Mouse (Mus musculus) intestine, embryonic 16.5 days (tissue): ENCODE results near the gene Usp49. TPM values are rescaled to one million over a fixed set of nuclear protein-coding genes. Genes with fewer than 3 reads are reported as not detected.

Experiments used
- ATAC-seq: fragments of 200-750 bp; cut with Nextera tagmentation; 2 replicates; pipeline ENCODE4 v1.8.0; 2017; ENCODE audit warnings: moderate TSS enrichment, moderate library complexity
- H3K27ac ChIP-seq: fragments of 300-500 bp; sonication (generic); 2 replicates; pipeline ENCODE4 v1.5.1; 2014; ENCODE audit warnings: mild to moderate bottlenecking, low read length
- H3K27me3 ChIP-seq: fragments of 300-500 bp; sonication (generic); replicated peaks from 2 replicates; pipeline ENCODE4 v1.6.1; 2014; ENCODE audit warnings: low read length, control low read depth, mixed read lengths; ENCODE audit not compliant: control insufficient read depth, insufficient read depth
- H3K36me3 ChIP-seq: fragments of 300-500 bp; sonication (generic); 2 replicates; pipeline ENCODE4 v1.6.1; 2014; ENCODE audit warnings: low read length, control low read depth; ENCODE audit not compliant: control insufficient read depth, insufficient read depth
- H3K4me1 ChIP-seq: fragments of 300-500 bp; sonication (generic); 2 replicates; pipeline ENCODE4 v1.6.1; 2014; ENCODE audit warnings: low read length, control low read depth, mixed read lengths; ENCODE audit not compliant: control insufficient read depth, insufficient read depth
- H3K4me2 ChIP-seq: fragments of 300-500 bp; sonication (generic); 2 replicates; pipeline ENCODE4 v1.6.1; 2014; ENCODE audit warnings: low read depth, low read length, control low read depth
- H3K4me3 ChIP-seq: fragments of 300-500 bp; sonication (generic); 2 replicates; pipeline ENCODE4 v1.5.1; 2014; ENCODE audit warnings: mild to moderate bottlenecking, low read length
- H3K9ac ChIP-seq: fragments of 300-500 bp; sonication (generic); 2 replicates; pipeline ENCODE4 v1.6.1; 2014; ENCODE audit warnings: low read depth, low read length
- H3K9me3 ChIP-seq: fragments of 300-500 bp; sonication (generic); 2 replicates; pipeline ENCODE4 v1.6.1; 2016; ENCODE audit warnings: low read length, control low read depth; ENCODE audit not compliant: control insufficient read depth
- WGBS: fragments of 180-500 bp; shearing (Covaris S2); extraction: QIAGEN DNeasy Blood & Tissue Kit; methylation state at CpG from one replicate; pipeline ENCODE4 v1.1.7; 2014; 5-methylcytosine and 5-hydroxymethylcytosine counted together
- polyA plus RNA-seq: library from polyadenylated mRNA; unstranded; fragments of >200 nt; fragmentation: Nextera tagmentation; extraction: Ambion mirVana; gene quantifications from 2 replicates; pipeline ENCODE4 v1.2.1, GENCODE M21; 2015

Usp49 gene
- polyA plus RNA-seq, 1 experiment from 2014 or later = 3.8 TPM

DNA sequence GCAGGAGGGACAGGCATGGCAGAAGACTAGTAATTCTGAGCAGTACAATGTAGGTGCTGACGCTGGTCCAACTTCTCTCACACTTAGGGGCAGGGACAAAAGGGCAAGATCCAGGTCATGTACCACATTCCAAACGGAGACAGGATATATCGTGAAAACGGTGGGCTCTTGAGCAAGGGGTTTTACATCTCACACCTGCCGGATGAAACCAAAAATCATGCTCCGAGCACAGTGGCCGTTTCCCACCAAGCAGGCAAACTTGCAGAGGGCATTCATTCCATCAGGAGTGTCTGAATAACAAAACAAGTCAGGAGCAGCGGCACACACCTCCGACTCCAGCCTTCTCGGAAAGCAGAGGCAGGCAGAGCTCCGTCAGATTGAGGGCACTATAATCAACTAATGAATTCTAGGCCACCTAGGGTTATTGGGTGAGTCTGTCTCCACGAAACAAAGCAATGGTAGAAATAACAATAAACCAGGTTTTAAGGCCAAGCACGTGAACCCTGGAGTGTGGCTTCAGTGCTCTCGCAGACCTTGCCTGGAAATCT is 105.1 kb downstream of the Usp49 start:
- Histone ChIP-seq H3K4me2 (no peak overlapping the region), H3K9me3 (no peaks in the 10 kb centered on the region), H3K27ac (no peak overlapping the region), H3K27me3 (no peaks in the 10 kb centered on the region), H3K36me3 (no peaks in the 10 kb centered on the region), H3K4me3 (no peak overlapping the region), H3K9ac (no peak overlapping the region), H3K4me1 (peaks cover 15% of the 10 kb centered on the region)
- WGBS = 76% methylated on average over 14 of the region's 14 CpGs
- no peak for ATAC-seq

Other genes starting within 250 kb of the Usp49 start
- gene Guca1b, start 245.3 kb upstream of the Usp49 start, polyA plus RNA-seq = 0.66 TPM in 2 replicates
- gene Guca1a, start 230.1 kb upstream of the Usp49 start, polyA plus RNA-seq = 2.3 and 2.4 TPM in 2 replicates
- 3.7 and 4.6 TPM in 2 replicates for gene AI661453, start 194.1 kb upstream of the Usp49 start, polyA plus RNA-seq
- gene 1700001C19Rik, start 193.3 kb upstream of the Usp49 start, polyA plus RNA-seq = 0.17 and 0.45 TPM in 2 replicates
- 19.1 and 20.4 TPM in 2 replicates for gene Taf8, start 128.4 kb upstream of the Usp49 start, polyA plus RNA-seq
- 371 and 393 TPM in 2 replicates for gene Ccnd3, start 125.6 kb upstream of the Usp49 start, polyA plus RNA-seq
- 17.7 and 22.0 TPM in 2 replicates for gene Bysl, start 19.2 kb upstream of the Usp49 start, polyA plus RNA-seq
- gene Med20, start 19.1 kb upstream of the Usp49 start, polyA plus RNA-seq = 40.4 and 41.4 TPM in 2 replicates
- 0.73 and 0.78 TPM in 2 replicates for gene Gm20517, start 19.1 kb upstream of the Usp49 start, polyA plus RNA-seq
- 426 and 427 TPM in 2 replicates for gene Tomm6, start 57.7 kb downstream of the Usp49 start, polyA plus RNA-seq
- 3.2 and 4.4 TPM in 2 replicates for gene Frs3, start 58.3 kb downstream of the Usp49 start, polyA plus RNA-seq
- gene Gm21981, start 63.8 kb downstream of the Usp49 start, polyA plus RNA-seq = 0.16 and 0.26 TPM in 2 replicates
- gene Prickle4, start 64.0 kb downstream of the Usp49 start, polyA plus RNA-seq = 0.69 and 1.8 TPM in 2 replicates
- 0.28 and 0.68 TPM in 2 replicates for gene Pgc, start 96.2 kb downstream of the Usp49 start, polyA plus RNA-seq
- gene Tfeb, start 106.3 kb downstream of the Usp49 start, polyA plus RNA-seq = 30.7 and 37.8 TPM in 2 replicates
- 6.5 and 8.8 TPM in 2 replicates for gene Mdfi, start 204.0 kb downstream of the Usp49 start, polyA plus RNA-seq